ENCODE assay signal across 9 mouse cellular contexts in the genomic region with DNA sequence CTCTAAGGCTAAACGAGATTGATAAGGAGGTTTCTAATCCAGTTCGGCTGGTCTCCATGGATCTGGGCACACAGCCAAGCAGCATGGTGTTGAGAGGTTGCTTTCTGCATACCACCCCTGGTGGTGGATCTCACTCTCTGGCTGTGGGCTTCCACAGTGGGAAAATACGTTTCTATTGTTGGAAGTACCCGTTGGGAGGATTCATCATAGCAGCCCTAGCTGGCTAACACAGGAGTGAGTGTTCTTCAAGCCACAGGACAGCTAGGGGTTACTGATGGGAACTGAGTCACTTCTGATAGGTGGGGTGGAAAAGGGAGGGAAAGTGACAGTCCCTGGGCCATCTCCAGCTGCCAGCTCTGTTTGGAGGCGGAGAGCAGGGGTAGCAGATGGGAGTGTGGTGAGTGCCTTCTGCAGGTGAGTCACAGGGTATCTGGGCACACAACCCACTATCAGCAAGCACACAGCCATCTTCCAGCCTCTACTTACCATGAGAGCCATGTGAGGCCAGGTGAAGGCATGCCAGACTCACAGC.
DNase-seq lines count a peak whose midpoint lies in the region; ATAC-seq and TF ChIP-seq lines count a peak whose summit lies in the region.
"Had no signal": no experiment of that assay in that cellular context is flagged by ENCODE, and none has a peak within 500 bp of the region (broad histone marks: within the 10 kb centered on the region; RNA-seq: fewer than 3 reads in every experiment).

No protein-coding gene starts in this region.

- no peak overlapping the region for H3K27ac ChIP-seq in lung, embryonic 16.5 days (ENCODE audit: low read length)
- H3K27ac ChIP-seq in heart, embryonic 15.5 days, result peak overlapping the region; percentile 75
- H3K27ac ChIP-seq in lung, postnatal 0 days (ENCODE audit: low read length), result no peak overlapping the region
- H3K27ac ChIP-seq in stomach, postnatal 0 days (replicated peaks), result no peak overlapping the region
- H3K27ac ChIP-seq: neural tube, embryonic 13.5 days had no signal

- 27% methylated on average over 5 of the region's 5 CpGs for WGBS in lung, embryonic 16.5 days
- 19% methylated on average over 5 of the region's 5 CpGs for WGBS in heart, embryonic 15.5 days
- WGBS in lung, postnatal 0 days, result 31% methylated on average over 5 of the region's 5 CpGs
- WGBS in stomach, postnatal 0 days, result 22% methylated on average over 5 of the region's 5 CpGs

- TF ChIP-seq EP300 in lung, postnatal 0 days (IDR thresholded peaks at IDR 0.05), result no peak
- TF ChIP-seq EP300 in stomach, postnatal 0 days (optimal IDR thresholded peaks at IDR 0.05), result no peak

- no peak overlapping the region for H3K4me3 ChIP-seq in lung, embryonic 16.5 days (ENCODE audit: low read length)
- H3K4me3 ChIP-seq in heart, embryonic 15.5 days, result no peak overlapping the region
- H3K4me3 ChIP-seq in lung, postnatal 0 days (ENCODE audit: low read depth, low read length), result no peak overlapping the region
- no peak overlapping the region for H3K4me3 ChIP-seq in stomach, postnatal 0 days (ENCODE audit: low read depth, low read length)
- H3K4me3 ChIP-seq: neural tube, embryonic 13.5 days had no signal

- no peaks in the 10 kb centered on the region for H3K36me3 ChIP-seq in lung, embryonic 16.5 days (ENCODE audit: control insufficient read depth, insufficient read depth, low read length)
- no peaks in the 10 kb centered on the region for H3K36me3 ChIP-seq in heart, embryonic 15.5 days
- no peaks in the 10 kb centered on the region for H3K36me3 ChIP-seq in lung, postnatal 0 days (ENCODE audit: insufficient read depth, low read length)
- H3K36me3 ChIP-seq in stomach, postnatal 0 days (ENCODE audit: control insufficient read depth, insufficient read depth, low read length), result no peaks in the 10 kb centered on the region
- H3K36me3 ChIP-seq: neural tube, embryonic 13.5 days had no signal

- no peak overlapping the region for H3K4me2 ChIP-seq in lung, embryonic 16.5 days (ENCODE audit: low read depth, low read length)
- H3K4me2 ChIP-seq in heart, embryonic 15.5 days, result peak overlapping the region; percentile 27; the same call in 1 of the 2 replicates
- H3K4me2 ChIP-seq in lung, postnatal 0 days (replicated peaks; ENCODE audit: low read depth, low read length), result no peak overlapping the region
- no peak overlapping the region for H3K4me2 ChIP-seq in stomach, postnatal 0 days (replicated peaks; ENCODE audit: low read depth)
- H3K4me2 ChIP-seq: neural tube, embryonic 13.5 days had no signal

- no peaks in the 10 kb centered on the region for H3K27me3 ChIP-seq in lung, embryonic 16.5 days (ENCODE audit: control insufficient read depth, insufficient read depth, low read depth, low read length)
- H3K27me3 ChIP-seq in heart, embryonic 15.5 days, result no peaks in the 10 kb centered on the region
- H3K27me3 ChIP-seq in lung, postnatal 0 days (replicated peaks; ENCODE audit: insufficient read depth, low read length), result no peaks in the 10 kb centered on the region
- no peaks in the 10 kb centered on the region for H3K27me3 ChIP-seq in stomach, postnatal 0 days (ENCODE audit: control insufficient read depth, insufficient read depth, low read length)
- H3K27me3 ChIP-seq: neural tube, embryonic 13.5 days had no signal

- TF ChIP-seq CTCF in lung, postnatal 0 days (IDR thresholded peaks at IDR 0.05), result peak; percentile 39
- TF ChIP-seq CTCF in stomach, postnatal 0 days (IDR thresholded peaks at IDR 0.05; ENCODE audit: low read depth), result peak; percentile 47

- no peaks in the 10 kb centered on the region for H3K9me3 ChIP-seq in lung, embryonic 16.5 days (ENCODE audit: control insufficient read depth, low read length)
- no peaks in the 10 kb centered on the region for H3K9me3 ChIP-seq in heart, embryonic 15.5 days (replicated peaks)
- no peaks in the 10 kb centered on the region for H3K9me3 ChIP-seq in lung, postnatal 0 days (ENCODE audit: low read length)
- H3K9me3 ChIP-seq in stomach, postnatal 0 days (ENCODE audit: control insufficient read depth, low read length), result no peaks in the 10 kb centered on the region
- H3K9me3 ChIP-seq: neural tube, embryonic 13.5 days had no signal

- no peak overlapping the region for H3K9ac ChIP-seq in lung, embryonic 16.5 days (ENCODE audit: low read length)
- no peak overlapping the region for H3K9ac ChIP-seq in heart, embryonic 15.5 days
- no peak overlapping the region for H3K9ac ChIP-seq in lung, postnatal 0 days (replicated peaks; ENCODE audit: low read depth)
- H3K9ac ChIP-seq in stomach, postnatal 0 days (ENCODE audit: low read length), result no peak overlapping the region
- H3K9ac ChIP-seq: neural tube, embryonic 13.5 days had no signal

- peaks cover 9% of the 10 kb centered on the region; the same call in 1 of the 2 replicates for H3K4me1 ChIP-seq in lung, embryonic 16.5 days (replicated peaks; ENCODE audit: control insufficient read depth, insufficient read depth, low read length)
- H3K4me1 ChIP-seq in heart, embryonic 15.5 days (replicated peaks), result peaks cover 43% of the 10 kb centered on the region
- H3K4me1 ChIP-seq in lung, postnatal 0 days (ENCODE audit: insufficient read depth, low read depth, low read length), result peaks cover 5% of the 10 kb centered on the region; the same call in 1 of the 2 replicates
- H3K4me1 ChIP-seq in stomach, postnatal 0 days (replicated peaks; ENCODE audit: control insufficient read depth, insufficient read depth), result peaks cover 3% of the 10 kb centered on the region; the same call in 1 of the 2 replicates

- ATAC-seq in lung, embryonic 16.5 days (ENCODE audit: low read depth), result peak; percentile 48; the same call in 1 of the 2 replicates
- ATAC-seq in heart, embryonic 15.5 days (replicated peaks; ENCODE audit: insufficient number of reproducible peaks, insufficient read depth, low FRiP score, low read depth), result peak; percentile 44; the same call in 1 of the 2 replicates
- ATAC-seq in lung, postnatal 0 days, result no peak
- peak; percentile 21; the same call in 1 of the 2 replicates for ATAC-seq in stomach, postnatal 0 days (ENCODE audit: low FRiP score, low TSS enrichment)
- no peak for ATAC-seq in CD4-positive, CD25-positive, alpha-beta regulatory T cell, adult 4 months

- DNase-seq in adrenal gland, postnatal 14 days, result peak; percentile 34
- no peak for DNase-seq in adrenal gland, adult 2 months
- no peak for DNase-seq in lung, adult 18-20 months
- peak; percentile 27 for DNase-seq in lung, postnatal 0 days (ENCODE audit: low spot score)
- peak; percentile 41 for DNase-seq in stomach, postnatal 0 days (ENCODE audit: low spot score)

Comparison
In these comparisons a context has a peak if more than half of its experiments do, and no peak if none do; other contexts are left out.
1. DNase-seq: peak in adrenal gland, postnatal 14 days (single experiment), lung, postnatal 0 days (single experiment) and stomach, postnatal 0 days (single experiment); none in adrenal gland, adult 2 months (single experiment) and lung, adult 18-20 months (0 of 2).
2. ATAC-seq: peak in lung, embryonic 16.5 days (single experiment), heart, embryonic 15.5 days (single experiment) and stomach, postnatal 0 days (single experiment); none in lung, postnatal 0 days (single experiment) and CD4-positive, CD25-positive, alpha-beta regulatory T cell, adult 4 months (single experiment).